Mouse (Mus musculus) midbrain, postnatal 0 days (tissue): ENCODE data around the gene Sult2b1. TPM values are rescaled to one million over a fixed set of nuclear protein-coding genes. Genes with fewer than 3 reads are reported as not detected.
A peak's percentile ranks its signal among the peaks of the same experiment; 100 is the strongest.

ENCODE experiments used
- ATAC-seq: fragments of 200-750 bp; cut with Nextera tagmentation; 2 replicates; pipeline ENCODE4 v1.8.0; 2017; ENCODE audit warnings: moderate number of reproducible peaks, mild to moderate bottlenecking, moderate TSS enrichment, moderate library complexity; ENCODE audit not compliant: low FRiP score
- DNase-seq: peaks from one replicate; pipeline ENCODE4 v3.0.0-alpha.2; 2015; ENCODE audit warnings: low spot score
- H3K27ac ChIP-seq: fragments of 300-500 bp; sonication (generic); 2 replicates; pipeline ENCODE4 v1.5.1; 2014; ENCODE audit warnings: low read depth, mild to moderate bottlenecking, low read length, mixed read lengths
- H3K27me3 ChIP-seq: fragments of 300-500 bp; sonication (generic); 2 replicates; pipeline ENCODE4 v1.6.1; 2014; ENCODE audit warnings: low read length, control low read depth, mixed read lengths; ENCODE audit not compliant: insufficient read depth
- H3K36me3 ChIP-seq: fragments of 300-500 bp; sonication (generic); 2 replicates; pipeline ENCODE4 v1.6.1; 2014; ENCODE audit warnings: low read length, control low read depth, mixed read lengths; ENCODE audit not compliant: insufficient read depth
- H3K4me1 ChIP-seq: fragments of 300-500 bp; sonication (generic); 2 replicates; pipeline ENCODE4 v1.6.1; 2014; ENCODE audit warnings: mild to moderate bottlenecking, control low read depth, antibody characterized with exemption, low read length, mixed read lengths; ENCODE audit not compliant: insufficient read depth
- H3K4me2 ChIP-seq: fragments of 300-500 bp; sonication (generic); 2 replicates; pipeline ENCODE4 v1.6.1; 2014; ENCODE audit warnings: low read depth, mild to moderate bottlenecking, low read length, mixed read lengths; ENCODE audit not compliant: poor library complexity, severe bottlenecking
- H3K4me3 ChIP-seq: fragments of 300-500 bp; sonication (generic); 2 replicates; pipeline ENCODE4 v1.5.1; 2014; ENCODE audit warnings: low read depth, mild to moderate bottlenecking, low read length, moderate library complexity
- H3K9ac ChIP-seq: fragments of 300-500 bp; sonication (generic); replicated peaks from 2 replicates; pipeline ENCODE4 v1.6.1; 2014; ENCODE audit warnings: mild to moderate bottlenecking, low read length, moderate library complexity, mixed read lengths; ENCODE audit not compliant: poor library complexity, severe bottlenecking
- H3K9me3 ChIP-seq: fragments of 300-500 bp; sonication (generic); 2 replicates; pipeline ENCODE4 v1.6.1; 2016; ENCODE audit warnings: low read length, control low read depth
- CTCF ChIP-seq: IDR thresholded peaks from 2 replicates; pipeline ENCODE4 v1.5.1; 2016; ENCODE audit warnings: antibody characterized with exemption, mild to moderate bottlenecking
- WGBS: fragments of 180-500 bp; shearing (Covaris S2); extraction: QIAGEN DNeasy Blood & Tissue Kit; methylation state at CpG from one replicate; pipeline ENCODE4 v1.1.7; 2014; 5-methylcytosine and 5-hydroxymethylcytosine counted together
- polyA plus RNA-seq: library from polyadenylated mRNA; unstranded; fragments of >200 nt; fragmentation: Nextera tagmentation; extraction: Ambion mirVana; gene quantifications from 2 replicates; pipeline ENCODE4 v1.2.1, GENCODE M21; 2015
- total RNA-seq: library from RNA; depleted of rRNA; stranded (reverse); fragments of >200 nt; gene quantifications from 2 replicates; pipeline ENCODE4 v1.2.3, GENCODE M21; 2014

Gene Sult2b1
- total and polyA plus RNA-seq, 2 experiments from 2014 or later, result 5.0 to 5.6 TPM

GRCm38 (mm10) chr7:45709677-45710355, 74.7 kb downstream of the Sult2b1 start:
- no peak for ATAC-seq
- Histone ChIP-seq H3K4me3 (no peak overlapping the region), H3K9ac (no peak overlapping the region)

GRCm38 (mm10) chr7:45709036-45709435, 75.4 kb downstream of the Sult2b1 start:
- H3K27me3 ChIP-seq, result no peaks in the 10 kb centered on the region
- DNase-seq, result peak; percentile 76
- ATAC-seq, result 0 out of 2 replicates have a peak, but pooled peaks have one; percentile 4
- peaks cover 26% of the 10 kb centered on the region for H3K4me1 ChIP-seq
- H3K4me2 ChIP-seq, result no peak overlapping the region
- peaks cover 32% of the 10 kb centered on the region for H3K36me3 ChIP-seq
- no peaks in the 10 kb centered on the region for H3K9me3 ChIP-seq
- TF ChIP-seq CTCF, result peak; percentile 25; the same call in 1 of the 2 replicates
- peak overlapping the region; percentile 69; the same call in 1 of the 2 replicates for H3K27ac ChIP-seq
- no peak overlapping the region for H3K9ac ChIP-seq
- WGBS, result 24% methylated on average over 6 of the region's 6 CpGs
- H3K4me3 ChIP-seq, result no peak overlapping the region

More at GRCm38 (mm10) chr7:45709677-45710355, 74.7 kb downstream of the Sult2b1 start:
- Histone ChIP-seq H3K4me1 (peaks cover 32% of the 10 kb centered on the region), H3K4me2 (peak overlapping the region; percentile 15), H3K9me3 (no peaks in the 10 kb centered on the region), H3K27ac (peak overlapping the region; percentile 69), H3K36me3 (peaks cover 32% of the 10 kb centered on the region), H3K27me3 (no peaks in the 10 kb centered on the region)
- WGBS, result 61% methylated on average over 14 of the region's 14 CpGs
- no peak for TF ChIP-seq CTCF
- DNase-seq, result no peak

- Histone ChIP-seq H3K27me3 (no peaks in the 10 kb centered on the region), H3K9ac (0 out of 2 replicates have a peak overlapping the region, but pooled peaks have one; percentile 8), H3K4me1 (peaks cover 26% of the 10 kb centered on the region), H3K27ac (peak overlapping the region; percentile 65; the same call in 1 of the 2 replicates), H3K36me3 (peaks cover 31% of the 10 kb centered on the region), H3K4me3 (peak overlapping the region; percentile 61; the same call in 1 of the 2 replicates), H3K9me3 (no peaks in the 10 kb centered on the region), H3K4me2 (peak overlapping the region; percentile 81)
- DNase-seq (no peak), ATAC-seq (no peak)
- 47% methylated on average over 13 of the region's 13 CpGs for WGBS
- TF ChIP-seq CTCF, result no peak
Measured at GRCm38 (mm10) chr7:45708221-45708761, 76.2 kb downstream of the Sult2b1 start.

GRCm38 (mm10) chr7:45707375-45707967, 77.0 kb downstream of the Sult2b1 start:
- 0 out of 2 replicates have a peak, but pooled peaks have one; percentile 5 for ATAC-seq

GRCm38 (mm10) chr7:45706721-45707241, 77.7 kb downstream of the Sult2b1 start:
- H3K27ac ChIP-seq, result peak overlapping the region; percentile 65
- peak overlapping the region; percentile 71 for H3K9ac ChIP-seq
- DNase-seq (peak; percentile 83), ATAC-seq (no peak)
- H3K4me2 ChIP-seq, result peak overlapping the region; percentile 81
- peak overlapping the region; percentile 61 for H3K4me3 ChIP-seq
- H3K27me3 ChIP-seq, result no peaks in the 10 kb centered on the region
- no peaks in the 10 kb centered on the region for H3K9me3 ChIP-seq
- peaks cover 30% of the 10 kb centered on the region for H3K4me1 ChIP-seq
- peaks cover 16% of the 10 kb centered on the region for H3K36me3 ChIP-seq
- no peak; the same call in 1 of the 2 replicates for TF ChIP-seq CTCF
- 2% methylated on average over 19 of the region's 45 CpGs for WGBS

More at GRCm38 (mm10) chr7:45707375-45707967, 77.0 kb downstream of the Sult2b1 start:
- Histone ChIP-seq H3K4me2 (peak overlapping the region; percentile 81), H3K36me3 (peaks cover 23% of the 10 kb centered on the region), H3K4me3 (peak overlapping the region; percentile 61), H3K9me3 (no peaks in the 10 kb centered on the region), H3K4me1 (peaks cover 30% of the 10 kb centered on the region), H3K27me3 (no peaks in the 10 kb centered on the region), H3K27ac (peak overlapping the region; percentile 65), H3K9ac (0 out of 2 replicates have a peak overlapping the region, but pooled peaks have one; percentile 8)
- DNase-seq, result peak; percentile 91
- under 1% methylated on average over 27 of the region's 27 CpGs for WGBS
- TF ChIP-seq CTCF, result no peak
